Comparison of ENCODE assay signal across 8 mouse cellular contexts in genomic region chr8:95633262-95634062, GRCm38 (mm10). TPM values are rescaled to one million over a fixed set of nuclear protein-coding genes. Genes with fewer than 3 reads are reported as not detected.
DNase-seq lines count a peak whose midpoint lies in the region; ATAC-seq and TF ChIP-seq lines count a peak whose summit lies in the region.

TSS of gene Gins3 (plus strand) at chr8:95633453.

- TF ChIP-seq POLR2A in limb, embryonic 14.5 days (IDR thresholded peaks at IDR 0.05; ENCODE audit: borderline replicate concordance, extremely low read depth, insufficient read depth, insufficient read length) = no peak

- H3K27ac ChIP-seq in embryonic facial prominence, embryonic 13.5 days = peak within 1 kb of the TSS; percentile 11; the same call in 1 of the 2 replicates
- no peak within 1 kb of the TSS for H3K27ac ChIP-seq in limb, embryonic 14.5 days (replicated peaks; ENCODE audit: low read depth, low read length)
- H3K27ac ChIP-seq in midbrain, postnatal 0 days (ENCODE audit: low read depth, low read length) = no peak within 1 kb of the TSS

- H3K4me1 ChIP-seq in embryonic facial prominence, embryonic 13.5 days = peaks cover 10% of the 10 kb centered on the region
- H3K4me1 ChIP-seq in limb, embryonic 14.5 days (ENCODE audit: control insufficient read depth, insufficient read depth, low read length) = peaks cover 4% of the 10 kb centered on the region
- peaks cover 3% of the 10 kb centered on the region; the same call in 1 of the 2 replicates for H3K4me1 ChIP-seq in midbrain, postnatal 0 days (ENCODE audit: insufficient read depth, low read length)

- ATAC-seq in embryonic facial prominence, embryonic 13.5 days (ENCODE audit: insufficient number of reproducible peaks, insufficient read depth, low FRiP score, low TSS enrichment, low read depth) = peak; percentile 85
- peak; percentile 94 for ATAC-seq in limb, embryonic 14.5 days (ENCODE audit: low FRiP score, low read depth)
- peak; percentile 94 for ATAC-seq in midbrain, postnatal 0 days (ENCODE audit: low FRiP score)

- peaks cover 6% of the 10 kb centered on the region for H3K27me3 ChIP-seq in embryonic facial prominence, embryonic 13.5 days
- no peaks in the 10 kb centered on the region for H3K27me3 ChIP-seq in limb, embryonic 14.5 days (ENCODE audit: control insufficient read depth, insufficient read depth, low read length)
- H3K27me3 ChIP-seq in midbrain, postnatal 0 days (ENCODE audit: insufficient read depth, low read length) = no peaks in the 10 kb centered on the region

- peak; percentile 94 for DNase-seq in 3134 (ENCODE audit: extremely low read depth, insufficient read length, low spot score)
- DNase-seq in adrenal gland, postnatal 36 days = peak; percentile 92 to 94
- DNase-seq in heart, adult 8-10 months (ENCODE audit: low spot score) = peak; percentile 93
- peak; percentile 96 for DNase-seq in kidney, adult 9 months
- DNase-seq in limb, embryonic 14.5 days (ENCODE audit: low spot score) = peak; percentile 93
- peak; percentile 96 for DNase-seq in midbrain, postnatal 0 days (ENCODE audit: low spot score)
- DNase-seq in spleen, postnatal 14 days (ENCODE audit: low spot score in 2 of 2) = peak; percentile 86 to 89

- under 1% methylated on average over 52 of the region's 52 CpGs for WGBS in embryonic facial prominence, embryonic 13.5 days
- under 1% methylated on average over 48 of the region's 52 CpGs for WGBS in limb, embryonic 14.5 days
- under 1% methylated on average over 51 of the region's 52 CpGs for WGBS in midbrain, postnatal 0 days

- H3K4me2 ChIP-seq in embryonic facial prominence, embryonic 13.5 days = peak within 1 kb of the TSS; percentile 76
- peak within 1 kb of the TSS; percentile 68 for H3K4me2 ChIP-seq in limb, embryonic 14.5 days (replicated peaks; ENCODE audit: low read depth, low read length, severe bottlenecking)
- H3K4me2 ChIP-seq in midbrain, postnatal 0 days (ENCODE audit: low read depth, low read length, poor library complexity, severe bottlenecking) = peak within 1 kb of the TSS; percentile 91

- no peaks in the 10 kb centered on the region for H3K9me3 ChIP-seq in embryonic facial prominence, embryonic 13.5 days
- no peaks in the 10 kb centered on the region for H3K9me3 ChIP-seq in limb, embryonic 14.5 days (ENCODE audit: control insufficient read depth, low read length)
- H3K9me3 ChIP-seq in midbrain, postnatal 0 days (ENCODE audit: low read length) = no peaks in the 10 kb centered on the region

- no peaks in the 10 kb centered on the region for H3K36me3 ChIP-seq in embryonic facial prominence, embryonic 13.5 days
- no peaks in the 10 kb centered on the region for H3K36me3 ChIP-seq in limb, embryonic 14.5 days (ENCODE audit: control insufficient read depth, insufficient read depth, low read length)
- H3K36me3 ChIP-seq in midbrain, postnatal 0 days (ENCODE audit: insufficient read depth, low read length) = no peaks in the 10 kb centered on the region

- peak within 1 kb of the TSS; percentile 81 for H3K9ac ChIP-seq in embryonic facial prominence, embryonic 13.5 days
- H3K9ac ChIP-seq in limb, embryonic 14.5 days (ENCODE audit: low read depth, low read length, severe bottlenecking) = peak within 1 kb of the TSS; percentile 63
- 0 out of 2 replicates have a peak within 1 kb of the TSS, but pooled peaks have one; percentile 39 for H3K9ac ChIP-seq in midbrain, postnatal 0 days (replicated peaks; ENCODE audit: low read length, poor library complexity, severe bottlenecking)

- H3K4me3 ChIP-seq in embryonic facial prominence, embryonic 13.5 days = peak within 1 kb of the TSS; percentile 86
- H3K4me3 ChIP-seq in limb, embryonic 14.5 days (replicated peaks; ENCODE audit: low read length) = peak within 1 kb of the TSS; percentile 79
- peak within 1 kb of the TSS; percentile 78 for H3K4me3 ChIP-seq in midbrain, postnatal 0 days (ENCODE audit: low read depth, low read length)

- TF ChIP-seq CTCF in midbrain, postnatal 0 days (IDR thresholded peaks at IDR 0.05) = no peak

RNA-seq across cellular contexts. Expression of gene Gins3, which starts in this region (rescaled TPM):
- total RNA-seq in adrenal gland, postnatal 36 days (2021) = 1 to 10 TPM; 2.9 to 3.2 TPM
- polyA plus RNA-seq in embryonic facial prominence, embryonic 13.5 days (2015; fragmentation: Nextera tagmentation; extraction: Ambion mirVana) = 24.8 and 29.9 TPM in 2 replicates
- total RNA-seq in heart, adult 8-10 months (2022) = 1 to 10 TPM in 3 of 4 experiments, under 1 TPM in 1; 0.71 to 1.9 (median 1.3) TPM
- 8.9 and 11.1 TPM in 2 replicates for polyA plus RNA-seq in limb, embryonic 14.5 days (2012; rRNA removed)
- polyA plus RNA-seq in limb, embryonic 14.5 days (2014; fragmentation: Nextera tagmentation; extraction: Ambion mirVana) = 19.1 and 21.7 TPM in 2 replicates
- 2.7 and 4.1 TPM in 2 replicates for total RNA-seq in midbrain, postnatal 0 days (2014; rRNA removed)
- polyA plus RNA-seq in midbrain, postnatal 0 days (2015; fragmentation: Nextera tagmentation; extraction: Ambion mirVana) = 4.0 and 4.7 TPM in 2 replicates
